Mouse (Mus musculus) C2C12 (cell line): ENCODE results near the gene Ccl2.

Source experiments
- CEBPB ChIP-seq: IDR thresholded peaks from one replicate; pipeline ENCODE4 v1.6.1; 2011; ENCODE audit warnings: low read depth, mild to moderate bottlenecking, control low read depth, moderate library complexity
- CTCF ChIP-seq: IDR thresholded peaks from one replicate; pipeline ENCODE4 v1.5.1; 2011; ENCODE audit not compliant: control insufficient read depth, insufficient read depth, insufficient read length
- MAX ChIP-seq: IDR thresholded peaks from one replicate; pipeline ENCODE4 v1.6.1; 2011; ENCODE audit warnings: mild to moderate bottlenecking, control low read depth
- USF1 ChIP-seq: IDR thresholded peaks from one replicate; pipeline ENCODE4 v1.6.1; 2011; ENCODE audit warnings: low read depth, mild to moderate bottlenecking, control low read depth, moderate library complexity

- TF ChIP-seq MAX: no peak
- no peak for TF ChIP-seq CTCF
- no peak for TF ChIP-seq CEBPB
- TF ChIP-seq USF1: no peak
Observed at GRCm38 (mm10) chr11:81998646-81999045, 36.7 kb upstream of the Ccl2 start.
